Comparison of ENCODE assay signal across 10 mouse cellular contexts in the genomic region with DNA sequence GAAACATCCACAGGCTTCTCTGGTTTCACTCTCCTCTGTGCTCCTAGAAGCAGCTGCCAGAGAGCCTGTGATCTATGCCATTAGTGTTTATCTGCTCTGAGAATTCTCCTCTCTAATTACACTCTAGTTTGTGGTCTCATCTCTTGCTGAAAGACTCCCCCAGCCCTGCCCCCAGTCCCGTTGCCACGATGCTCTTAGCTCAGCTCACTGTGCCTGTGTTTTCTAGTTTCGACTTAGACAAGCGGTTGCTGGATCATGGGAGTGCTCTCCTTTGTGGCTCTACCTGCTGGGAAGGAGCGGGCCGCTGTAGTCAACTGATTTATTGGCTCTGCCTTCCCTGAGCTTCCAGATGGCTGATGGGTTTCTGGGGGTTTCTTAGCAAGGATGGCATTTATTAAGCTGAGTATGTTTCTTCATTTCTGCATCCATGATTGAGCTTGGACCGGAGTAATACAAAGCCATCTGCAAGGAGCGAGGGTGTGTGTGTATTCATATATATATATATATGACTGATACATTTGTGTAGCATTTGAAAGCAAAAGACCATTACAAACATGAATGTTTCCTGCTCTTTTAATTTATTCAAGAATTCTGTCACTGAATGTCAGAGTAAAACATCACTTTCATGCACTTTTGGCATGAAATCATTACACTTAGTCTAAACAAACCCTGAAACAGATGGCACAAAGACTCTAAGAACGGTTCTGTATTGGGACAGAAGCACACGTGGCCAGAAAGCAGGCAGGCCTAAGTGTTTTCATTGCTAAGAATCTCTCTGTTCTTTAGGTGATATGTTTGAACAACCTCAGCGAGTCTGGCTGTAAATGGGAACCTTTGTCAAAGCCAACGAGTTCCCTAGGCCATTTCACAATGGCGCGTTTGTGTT. TPM values are rescaled to one million over a fixed set of nuclear protein-coding genes. Genes with fewer than 3 reads are reported as not detected.
DNase-seq lines count a peak whose midpoint lies in the region; ATAC-seq and TF ChIP-seq lines count a peak whose summit lies in the region.
"Had no signal": no experiment of that assay in that cellular context is flagged by ENCODE, and none has a peak within 500 bp of the region (broad histone marks: within the 10 kb centered on the region; RNA-seq: fewer than 3 reads in every experiment).

No protein-coding gene starts in this region.

- H3K9ac ChIP-seq in hindbrain, embryonic 11.5 days (ENCODE audit: low read depth, low read length), result no peak overlapping the region
- H3K9ac ChIP-seq in liver, postnatal 0 days (replicated peaks), result peak overlapping the region; percentile 4; the same call in 1 of the 2 replicates

- 61% methylated on average over 14 of the region's 14 CpGs for WGBS in hindbrain, embryonic 11.5 days
- WGBS in liver, postnatal 0 days (ENCODE audit: insufficient replicate concordance), result 53% methylated on average over 14 of the region's 14 CpGs

- H3K36me3 ChIP-seq in hindbrain, embryonic 11.5 days (ENCODE audit: control insufficient read depth, insufficient read depth, low read length), result no peaks in the 10 kb centered on the region
- peaks cover 4% of the 10 kb centered on the region for H3K36me3 ChIP-seq in liver, postnatal 0 days (replicated peaks; ENCODE audit: insufficient read depth, low read length)

- 0 out of 2 replicates have a peak overlapping the region, but pooled peaks have one; percentile 30 for H3K27ac ChIP-seq in hindbrain, embryonic 11.5 days (ENCODE audit: low read depth, low read length)
- H3K27ac ChIP-seq in liver, postnatal 0 days (ENCODE audit: low read depth), result no peak overlapping the region

- TF ChIP-seq EP300 in liver, postnatal 0 days (IDR thresholded peaks at IDR 0.05; ENCODE audit: low read depth), result no peak

- no peak for TF ChIP-seq CTCF in liver, postnatal 0 days (IDR thresholded peaks at IDR 0.05; ENCODE audit: low read depth)

- no peak overlapping the region for H3K4me2 ChIP-seq in hindbrain, embryonic 11.5 days (replicated peaks; ENCODE audit: low read depth, low read length)
- H3K4me2 ChIP-seq in liver, postnatal 0 days (ENCODE audit: low read depth, low read length), result no peak overlapping the region

- no peaks in the 10 kb centered on the region for H3K27me3 ChIP-seq in hindbrain, embryonic 11.5 days (ENCODE audit: control insufficient read depth, insufficient read depth, low read length)
- H3K27me3 ChIP-seq in liver, postnatal 0 days (ENCODE audit: insufficient read depth, low read length), result no peaks in the 10 kb centered on the region

- H3K9me3 ChIP-seq in hindbrain, embryonic 11.5 days (ENCODE audit: control insufficient read depth, low read length), result no peaks in the 10 kb centered on the region
- no peaks in the 10 kb centered on the region for H3K9me3 ChIP-seq in liver, postnatal 0 days (ENCODE audit: low read length)

- no peak for ATAC-seq in hindbrain, embryonic 11.5 days (ENCODE audit: low FRiP score)
- no peak for ATAC-seq in liver, postnatal 0 days
- no peak for ATAC-seq in megakaryocyte-erythroid progenitor cell, adult 5-6 weeks (replicated peaks; ENCODE audit: low FRiP score, low TSS enrichment, poor library complexity, severe bottlenecking)

- DNase-seq in Muller cell, postnatal 12 days (ENCODE audit: inconsistent ontology term), result peak; percentile 42
- DNase-seq in brain, adult 2 months (ENCODE audit: low read depth, low spot score), result peak; percentile 31
- no peak for DNase-seq in hindbrain, embryonic 11.5 days (ENCODE audit: low spot score)
- no peak for DNase-seq in liver, postnatal 0 days
- no peak for DNase-seq in spleen, postnatal 10 days (ENCODE audit: low spot score in 2 of 2)
- no peak for DNase-seq in frontal cortex, postnatal 25 days (ENCODE audit: low spot score in 2 of 2)
- no peak for DNase-seq in layer of hippocampus, postnatal 25 days (ENCODE audit: extremely low spot score in 1 of 2, low spot score in 1 of 2)
- DNase-seq: gastrocnemius, postnatal 10 days; kidney, adult 2 months had no signal

- no peaks in the 10 kb centered on the region for H3K4me1 ChIP-seq in hindbrain, embryonic 11.5 days (replicated peaks; ENCODE audit: control insufficient read depth, insufficient read depth, low read length)
- peaks cover 9% of the 10 kb centered on the region for H3K4me1 ChIP-seq in liver, postnatal 0 days (ENCODE audit: insufficient read depth)

- no peak overlapping the region for H3K4me3 ChIP-seq in hindbrain, embryonic 11.5 days (ENCODE audit: low read depth, low read length)
- no peak overlapping the region for H3K4me3 ChIP-seq in liver, postnatal 0 days (ENCODE audit: low read depth, low read length)

RNA-seq across cellular contexts. Expression of a gene that starts 23.7 kb away (rescaled TPM):
- 783 and 816 TPM in 2 replicates for polyA plus RNA-seq in hindbrain, embryonic 11.5 days (2014; fragmentation: Nextera tagmentation; extraction: Ambion mirVana)
- polyA plus RNA-seq in liver, postnatal 0 days (2015; fragmentation: Nextera tagmentation; extraction: Ambion mirVana), result 449 and 461 TPM in 2 replicates
- 10 to 100 TPM; 15.0 to 16.6 TPM for total RNA-seq in layer of hippocampus, postnatal 25 days (2021)
- total RNA-seq in megakaryocyte-erythroid progenitor cell, adult 5-6 weeks (2014; fragmentation: Nextera tagmentation), result 709 and 802 TPM in 2 replicates
- total RNA-seq in megakaryocyte-erythroid progenitor cell, adult 5-6 weeks (2017), result 576 and 796 TPM in 2 replicates

Comparison
In these comparisons a context has a peak if more than half of its experiments do, and no peak if none do; other contexts are left out.
1. DNase-seq: peak in Muller cell, postnatal 12 days (single experiment) and brain, adult 2 months (single experiment); none in hindbrain, embryonic 11.5 days (single experiment), liver, postnatal 0 days (single experiment), spleen, postnatal 10 days (0 of 2), frontal cortex, postnatal 25 days (0 of 2) and layer of hippocampus, postnatal 25 days (0 of 2).
2. RNA of a gene that starts 23.7 kb away (total RNA-seq): 576 to 802 TPM in megakaryocyte-erythroid progenitor cell, adult 5-6 weeks; 15.0 to 16.6 TPM in layer of hippocampus, postnatal 25 days; every median in the first group is over 10 times any median in the second.